Mouse (Mus musculus) limb, embryonic 12.5 days (tissue): ENCODE measurements around the gene Lamp1. TPM values are rescaled to one million over a fixed set of nuclear protein-coding genes. Genes with fewer than 3 reads are reported as not detected.

Experiments used
- ATAC-seq: fragments of 200-750 bp; cut with Nextera tagmentation; 2 replicates; pipeline ENCODE4 v1.8.0; 2017; ENCODE audit warnings: low read depth, moderate TSS enrichment; ENCODE audit not compliant: insufficient number of reproducible peaks, insufficient read depth, low FRiP score, low TSS enrichment
- H3K27ac ChIP-seq: fragments of 300-500 bp; sonication (generic); 2 replicates; pipeline ENCODE4 v1.5.1; 2016; ENCODE audit warnings: mild to moderate bottlenecking, moderate library complexity
- H3K27me3 ChIP-seq: fragments of 300-500 bp; sonication (generic); 2 replicates; pipeline ENCODE4 v1.6.1; 2016; ENCODE audit warnings: mild to moderate bottlenecking, moderate library complexity
- H3K36me3 ChIP-seq: fragments of 300-500 bp; sonication (generic); 2 replicates; pipeline ENCODE4 v1.6.1; 2016; ENCODE audit warnings: mild to moderate bottlenecking, moderate library complexity
- H3K4me1 ChIP-seq: fragments of 300-500 bp; sonication (generic); replicated peaks from 2 replicates; pipeline ENCODE4 v1.6.1; 2016
- H3K4me2 ChIP-seq: fragments of 300-500 bp; sonication (generic); 2 replicates; pipeline ENCODE4 v1.6.1; 2016; ENCODE audit warnings: mild to moderate bottlenecking, moderate library complexity
- H3K4me3 ChIP-seq: fragments of 300-500 bp; sonication (generic); replicated peaks from 2 replicates; pipeline ENCODE4 v1.5.1; 2016; ENCODE audit warnings: mild to moderate bottlenecking
- H3K9ac ChIP-seq: fragments of 300-500 bp; sonication (generic); replicated peaks from 2 replicates; pipeline ENCODE4 v1.6.1; 2016; ENCODE audit warnings: mild to moderate bottlenecking, moderate library complexity
- H3K9me3 ChIP-seq: fragments of 300-500 bp; sonication (generic); 2 replicates; pipeline ENCODE4 v1.6.1; 2016; ENCODE audit warnings: mild to moderate bottlenecking, moderate library complexity
- WGBS: fragments of 180-500 bp; shearing (Covaris S2); methylation state at CpG from one replicate; pipeline ENCODE4 v1.1.7; 2016; 5-methylcytosine and 5-hydroxymethylcytosine counted together
- microRNA counts: library from miRNA; unstranded; fragments of <30 nt; microRNA quantifications from one replicate; lab custom pipeline; 2017
- microRNA-seq: library from miRNA; unstranded; fragments of <30 nt; microRNA quantifications from one replicate; pipeline ENCODE4, GENCODE M21; 2017
- polyA plus RNA-seq: library from polyadenylated mRNA; unstranded; fragments of >200 nt; fragmentation: Nextera tagmentation; extraction: Ambion mirVana; gene quantifications from 2 replicates; pipeline ENCODE4 v1.2.1, GENCODE M21; 2016

Lamp1 gene
- polyA plus RNA-seq, 1 experiment from 2014 or later: 202 TPM

DNA sequence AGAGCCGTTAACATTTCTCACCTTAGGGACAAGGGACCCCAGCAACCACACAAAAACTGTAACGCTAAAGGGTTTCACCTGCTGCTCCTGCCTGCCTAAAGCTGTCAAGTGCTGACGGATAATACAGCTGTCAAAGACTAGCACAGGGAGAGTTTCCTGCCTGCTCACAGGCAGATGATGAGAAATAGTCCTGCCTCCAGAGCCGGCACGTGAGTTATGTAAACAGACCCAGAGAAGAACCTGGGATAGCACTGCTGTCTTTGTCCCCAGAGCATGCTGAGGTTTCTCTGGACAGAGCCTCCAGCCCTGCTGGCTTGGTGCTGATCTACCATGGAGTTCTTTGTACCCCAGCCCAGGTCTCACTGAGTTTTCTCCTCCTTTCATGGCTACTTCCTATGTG, 58.1 kb downstream of the Lamp1 start:
- Histone ChIP-seq H3K36me3 (no peaks in the 10 kb centered on the region), H3K27me3 (no peaks in the 10 kb centered on the region), H3K4me2 (no peak overlapping the region), H3K4me3 (no peak overlapping the region), H3K4me1 (peaks cover 11% of the 10 kb centered on the region), H3K9me3 (no peaks in the 10 kb centered on the region), H3K27ac (no peak overlapping the region), H3K9ac (no peak overlapping the region)
- ATAC-seq: no peak
- WGBS: 34% methylated on average over 5 of the region's 5 CpGs

GRCm38 (mm10) chr8:13217986-13218385, 59.0 kb downstream of the Lamp1 start:
- ATAC-seq: no peak
- Histone ChIP-seq H3K4me2 (no peak overlapping the region), H3K4me3 (no peak overlapping the region), H3K27ac (no peak overlapping the region), H3K27me3 (no peaks in the 10 kb centered on the region), H3K9me3 (no peaks in the 10 kb centered on the region), H3K4me1 (peaks cover 11% of the 10 kb centered on the region), H3K36me3 (no peaks in the 10 kb centered on the region), H3K9ac (no peak overlapping the region)

GRCm38 (mm10) chr8:13218441-13218840, 59.5 kb downstream of the Lamp1 start:
- no peak overlapping the region for H3K9ac ChIP-seq
- no peak overlapping the region for H3K4me3 ChIP-seq
- 79% methylated on average over 4 of the region's 4 CpGs for WGBS
- no peak for ATAC-seq
- no peaks in the 10 kb centered on the region for H3K27me3 ChIP-seq
- H3K9me3 ChIP-seq: no peaks in the 10 kb centered on the region
- no peak overlapping the region for H3K27ac ChIP-seq
- peaks cover 6% of the 10 kb centered on the region for H3K4me1 ChIP-seq
- H3K36me3 ChIP-seq: no peaks in the 10 kb centered on the region
- H3K4me2 ChIP-seq: no peak overlapping the region

DNA sequence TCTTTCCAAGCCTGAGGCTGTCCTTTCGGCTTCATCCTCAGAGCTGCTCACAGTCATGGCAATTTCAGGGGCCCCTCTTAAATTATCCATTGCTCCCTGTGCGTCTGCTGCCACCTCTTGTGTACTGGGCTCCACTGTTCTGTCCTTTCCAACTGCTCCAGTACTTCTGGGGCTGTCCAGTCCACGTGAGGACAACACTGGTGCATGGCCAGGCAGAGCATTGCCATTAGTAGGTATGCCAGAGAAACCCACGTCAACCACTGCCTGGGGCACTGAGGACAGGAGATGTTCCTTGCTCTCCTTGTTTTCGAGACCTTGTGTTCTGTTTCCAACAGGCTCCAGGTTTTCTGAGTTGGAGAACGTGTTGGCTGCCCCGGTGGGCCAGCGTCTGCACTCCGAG, 65.5 kb downstream of the Lamp1 start:
- H3K36me3 ChIP-seq: no peaks in the 10 kb centered on the region
- no peaks in the 10 kb centered on the region for H3K9me3 ChIP-seq
- H3K4me3 ChIP-seq: no peak overlapping the region
- peaks cover 14% of the 10 kb centered on the region for H3K4me1 ChIP-seq
- H3K9ac ChIP-seq: no peak overlapping the region
- H3K4me2 ChIP-seq: no peak overlapping the region
- no peak for ATAC-seq
- H3K27me3 ChIP-seq: peaks cover 20% of the 10 kb centered on the region; the same call in 1 of the 2 replicates
- WGBS: 83% methylated on average over 9 of the region's 9 CpGs
- H3K27ac ChIP-seq: no peak overlapping the region

MicroRNA genes within 50 kb of the gene (microRNA counts, 519-probe panel; counts per million panel counts)
- 2,046 counts per million, percentile 6 among the panel's probes with 10 or more counts for microRNA mmu-miR-1968 (lab: Ali Mortazavi, UCI)

Small RNAs within 50 kb of the gene (microRNA-seq; reads per million reads assigned to microRNA genes)
- 9.1 reads per million, percentile 23 among the genes with 10 or more reads in this experiment for gene Mir1968
- gene Mir7065: not detected

Other genes starting within 250 kb of the Lamp1 start
- not detected in 2 replicates for gene F7, start 133.1 kb upstream of the Lamp1 start, polyA plus RNA-seq
- 0.40 and 0.49 TPM in 2 replicates for gene F10, start 121.9 kb upstream of the Lamp1 start, polyA plus RNA-seq
- 0.10 and 0.18 TPM in 2 replicates for gene Proz, start 98.2 kb upstream of the Lamp1 start, polyA plus RNA-seq
- gene Pcid2, start 53.7 kb upstream of the Lamp1 start, polyA plus RNA-seq: 54.1 and 55.9 TPM in 2 replicates
- gene Cul4a, start 53.5 kb upstream of the Lamp1 start, polyA plus RNA-seq: 105 and 114 TPM in 2 replicates
- 14.2 and 14.6 TPM in 2 replicates for gene Grtp1, start 41.5 kb downstream of the Lamp1 start, polyA plus RNA-seq
- gene Adprhl1, start 95.0 kb downstream of the Lamp1 start, polyA plus RNA-seq: 0.10 and 0.31 TPM in 2 replicates
- 29.9 and 31.5 TPM in 2 replicates for gene Dcun1d2, start 129.0 kb downstream of the Lamp1 start, polyA plus RNA-seq
- gene Tmco3, start 129.0 kb downstream of the Lamp1 start, polyA plus RNA-seq: 45.9 and 46.4 TPM in 2 replicates
- 187 and 188 TPM in 2 replicates for gene Tfdp1, start 179.6 kb downstream of the Lamp1 start, polyA plus RNA-seq
- not detected in 2 replicates for gene Atp4b, start 237.7 kb downstream of the Lamp1 start, polyA plus RNA-seq
- 0.04 TPM in 2 replicates for gene Grk1, start 245.9 kb downstream of the Lamp1 start, polyA plus RNA-seq